In genomic region chr1:155066196-155066595, GRCm38 (mm10) we compare ENCODE assay signal across 19 mouse cellular contexts.
"Had no signal": no experiment of that assay in that cellular context is flagged by ENCODE, and none has a peak within 500 bp of the region (broad histone marks: within the 10 kb centered on the region; RNA-seq: fewer than 3 reads in every experiment).

No protein-coding gene starts in this region.

- H3K4me2 ChIP-seq: limb, embryonic 12.5 days; limb, embryonic 15.5 days; liver, embryonic 11.5 days; lung, embryonic 14.5 days; midbrain, embryonic 13.5 days had no signal

- H3K27me3 ChIP-seq: limb, embryonic 15.5 days had no signal

- H3K9me3 ChIP-seq: limb, embryonic 15.5 days; midbrain, embryonic 10.5 days; midbrain, embryonic 13.5 days had no signal

- DNase-seq: kidney, postnatal 25 days; layer of hippocampus, postnatal 36 days; liver, postnatal 0 days; lung, embryonic 14.5 days; thymus, adult 2 months; thymus, postnatal 14 days; thymus, postnatal 4 days had no signal

- H3K27ac ChIP-seq: kidney, postnatal 0 days; layer of hippocampus, adult 2 months; left cerebral cortex, adult 2 months; limb, embryonic 12.5 days; limb, embryonic 15.5 days; liver, embryonic 14.5 days; midbrain, embryonic 10.5 days; midbrain, embryonic 13.5 days had no signal

- ATAC-seq: liver, postnatal 0 days; lung, postnatal 0 days; midbrain, embryonic 13.5 days; midbrain, embryonic 16.5 days had no signal

- H3K9ac ChIP-seq: limb, embryonic 12.5 days; limb, embryonic 15.5 days; liver, embryonic 14.5 days; liver, postnatal 0 days; lung, embryonic 14.5 days; midbrain, embryonic 13.5 days had no signal

- H3K36me3 ChIP-seq: limb, embryonic 12.5 days; limb, embryonic 15.5 days; midbrain, embryonic 10.5 days; midbrain, embryonic 13.5 days had no signal

- H3K4me3 ChIP-seq: layer of hippocampus, adult 2 months; left cerebral cortex, adult 2 months; limb, embryonic 12.5 days; limb, embryonic 15.5 days; megakaryocyte, embryonic 14.5 days; midbrain, embryonic 10.5 days; midbrain, embryonic 13.5 days had no signal
